Mouse (Mus musculus): ENCODE measurements at regions not wholly inside any gene's neighbourhood (a gene's known extent, or its start where the extent isn't known, plus 50 kb on each side); places are given as distances from the start of the nearest gene placed in this dataset.

DNA sequence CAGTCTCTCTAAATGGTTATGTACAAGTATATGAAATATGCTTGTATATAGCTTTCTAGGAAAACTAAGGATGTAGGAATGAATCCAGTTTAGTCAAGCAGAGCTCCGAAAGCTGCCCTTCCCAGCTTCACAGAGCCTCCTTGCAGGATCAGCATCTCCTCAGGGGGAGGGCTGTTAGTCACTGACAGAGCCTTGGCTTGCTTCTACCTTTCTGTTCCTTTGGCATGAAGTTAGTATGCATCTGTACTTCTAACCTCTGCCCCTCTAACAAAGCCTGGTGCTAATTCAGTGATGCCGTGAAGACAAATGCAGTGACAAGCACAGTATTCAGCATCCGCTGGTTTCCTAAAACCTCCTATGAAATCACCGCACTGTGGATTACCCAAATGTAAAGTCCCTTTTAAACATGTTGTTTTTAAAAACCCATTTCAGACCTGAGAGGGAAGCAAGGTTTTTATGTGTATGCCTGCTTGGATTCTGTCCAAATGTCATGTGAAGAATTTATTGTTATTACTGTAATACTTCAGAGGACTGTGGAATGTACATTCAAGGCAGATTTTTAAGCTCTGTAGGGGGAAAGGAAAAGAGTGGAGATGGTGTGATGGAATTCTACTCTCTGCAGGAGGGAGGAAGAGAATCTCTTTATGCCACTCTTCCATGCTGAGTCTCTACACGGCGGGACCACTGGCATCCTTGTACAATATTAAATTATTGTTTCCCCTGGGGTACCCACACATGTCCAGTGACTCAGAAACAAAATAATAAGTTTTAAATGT lies 86.1 kb upstream of the Dkk2 start:
- ATAC-seq (ENCODE audit: extremely low read depth, insufficient number of reproducible peaks, low FRiP score, poor library complexity, severe bottlenecking) = no peak
- no peak overlapping the region for H3K4me3 ChIP-seq (ENCODE audit: low read depth, low read length)
- H3K4me1 ChIP-seq (ENCODE audit: insufficient read depth, low read depth, low read length) = no peaks in the 10 kb centered on the region
- no peaks in the 10 kb centered on the region for H3K36me3 ChIP-seq (replicated peaks)
- no peak for DNase-seq (ENCODE audit: low spot score)
- TF ChIP-seq TAL1 (conservative IDR thresholded peaks at IDR 0.05; ENCODE audit: low read depth, low read length) (no peak), CTCF (IDR thresholded peaks at IDR 0.05; ENCODE audit: low read depth, low read length) (no peak)
- no peaks in the 10 kb centered on the region for H3K27me3 ChIP-seq (ENCODE audit: insufficient read depth, low read length)
- H3K9me3 ChIP-seq (replicated peaks) = peaks cover 15% of the 10 kb centered on the region

DNA sequence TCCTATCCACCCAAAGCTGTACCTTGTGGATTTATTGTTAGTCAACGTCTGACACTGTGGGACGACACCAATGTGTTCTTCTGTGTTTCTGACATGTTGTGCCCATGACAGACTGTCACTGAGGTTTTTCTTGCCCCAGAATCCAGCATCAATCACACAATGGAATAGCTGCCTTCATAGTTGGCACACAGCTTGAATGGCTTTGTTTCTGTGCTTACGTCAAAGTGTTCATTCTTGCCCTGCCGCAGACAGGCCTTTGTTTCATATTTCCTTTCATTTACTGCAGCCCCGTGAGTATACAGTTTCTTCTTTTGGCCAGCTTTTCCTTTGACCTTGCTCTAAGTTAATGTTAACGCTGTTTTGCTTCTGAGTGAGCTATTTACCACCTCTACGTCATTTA lies 78.9 kb upstream of the Dkk2 start:
- no peak for ATAC-seq (ENCODE audit: extremely low read depth, insufficient number of reproducible peaks, low FRiP score, poor library complexity, severe bottlenecking)

DNA sequence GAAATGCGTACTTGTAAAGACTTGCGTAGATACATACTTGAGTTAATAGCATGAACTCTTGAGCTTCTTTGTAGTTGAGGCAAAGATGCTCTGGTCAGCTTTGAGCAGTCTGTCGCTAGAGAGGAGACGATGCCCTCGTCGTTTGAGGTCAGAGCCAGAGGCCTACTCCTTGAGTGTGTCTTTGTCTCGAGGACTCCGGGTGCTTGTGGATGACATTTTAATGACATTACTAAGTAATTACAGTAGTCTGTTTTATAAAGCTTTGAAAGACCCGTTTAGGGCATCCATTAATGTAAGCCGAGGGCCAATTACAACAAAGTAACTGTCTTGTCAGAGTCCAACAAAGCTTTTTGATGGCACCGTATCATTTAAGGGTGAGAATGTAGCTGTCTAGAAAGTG lies 78.2 kb upstream of the Dkk2 start:
- TF ChIP-seq TAL1 (conservative IDR thresholded peaks at IDR 0.05; ENCODE audit: low read depth, low read length) = no peak
- TF ChIP-seq CTCF (IDR thresholded peaks at IDR 0.05; ENCODE audit: low read depth, low read length) = no peak
- no peak for TF ChIP-seq GATA2 (IDR thresholded peaks at IDR 0.05; ENCODE audit: borderline replicate concordance, low read depth, low read length)
- TF ChIP-seq GATA1 (IDR thresholded peaks at IDR 0.05; ENCODE audit: borderline replicate concordance, low read length) = no peak
- TF ChIP-seq POLR2AphosphoS5 (IDR thresholded peaks at IDR 0.05; ENCODE audit: insufficient replicate concordance, low read depth, low read length) = no peak
- Histone ChIP-seq H3K4me1 (ENCODE audit: insufficient read depth, low read depth, low read length) (no peaks in the 10 kb centered on the region), H3K36me3 (replicated peaks) (no peaks in the 10 kb centered on the region), H3K27me3 (ENCODE audit: insufficient read depth, low read length) (no peaks in the 10 kb centered on the region), H3K9me3 (replicated peaks) (peaks cover 13% of the 10 kb centered on the region), H3K4me3 (ENCODE audit: low read depth, low read length) (no peak overlapping the region)
- DNase-seq (ENCODE audit: low spot score) = no peak
- ATAC-seq (ENCODE audit: extremely low read depth, insufficient number of reproducible peaks, low FRiP score, poor library complexity, severe bottlenecking) = no peak

More for the DNA sequence above, 78.9 kb upstream of the Dkk2 start:
- Histone ChIP-seq H3K9me3 (replicated peaks) (peaks cover 13% of the 10 kb centered on the region), H3K27me3 (ENCODE audit: insufficient read depth, low read length) (no peaks in the 10 kb centered on the region), H3K36me3 (replicated peaks) (no peaks in the 10 kb centered on the region), H3K4me3 (ENCODE audit: low read depth, low read length) (no peak overlapping the region), H3K4me1 (ENCODE audit: insufficient read depth, low read depth, low read length) (no peaks in the 10 kb centered on the region)
- no peak for DNase-seq (ENCODE audit: low spot score)
- TF ChIP-seq GATA2 (IDR thresholded peaks at IDR 0.05; ENCODE audit: borderline replicate concordance, low read depth, low read length) = no peak
- TF ChIP-seq CTCF (IDR thresholded peaks at IDR 0.05; ENCODE audit: low read depth, low read length) = no peak
- no peak for TF ChIP-seq TAL1 (conservative IDR thresholded peaks at IDR 0.05; ENCODE audit: low read depth, low read length)
- TF ChIP-seq GATA1 (IDR thresholded peaks at IDR 0.05; ENCODE audit: borderline replicate concordance, low read length) = no peak
- TF ChIP-seq POLR2AphosphoS5 (IDR thresholded peaks at IDR 0.05; ENCODE audit: insufficient replicate concordance, low read depth, low read length) = no peak

DNA sequence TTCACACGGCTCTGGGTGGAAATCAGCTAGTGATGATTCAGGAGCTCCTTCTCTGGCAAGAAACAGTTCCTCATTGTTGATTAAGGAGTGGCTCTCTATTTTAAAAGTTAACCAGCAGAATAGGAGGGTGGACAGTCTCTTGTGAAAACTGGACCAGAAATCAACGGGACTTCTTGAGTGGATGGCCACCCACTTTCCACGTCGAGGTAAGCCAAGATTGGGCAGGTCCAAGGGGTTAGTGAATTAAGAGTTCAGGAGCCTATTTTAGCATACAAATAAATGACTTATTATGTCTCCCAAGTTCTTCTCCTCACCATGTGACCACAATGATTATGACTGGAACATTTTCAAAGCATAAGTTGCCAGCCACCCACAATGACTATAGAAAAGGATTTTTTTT lies 77.7 kb upstream of the Dkk2 start:
- Histone ChIP-seq H3K4me3 (ENCODE audit: low read depth, low read length) (no peak overlapping the region), H3K27me3 (ENCODE audit: insufficient read depth, low read length) (no peaks in the 10 kb centered on the region), H3K9me3 (replicated peaks) (peaks cover 13% of the 10 kb centered on the region), H3K4me1 (ENCODE audit: insufficient read depth, low read depth, low read length) (no peaks in the 10 kb centered on the region), H3K36me3 (replicated peaks) (no peaks in the 10 kb centered on the region)
- no peak for ATAC-seq (ENCODE audit: extremely low read depth, insufficient number of reproducible peaks, low FRiP score, poor library complexity, severe bottlenecking)
- no peak for DNase-seq (ENCODE audit: low spot score)
- TF ChIP-seq GATA1 (IDR thresholded peaks at IDR 0.05; ENCODE audit: borderline replicate concordance, low read length) = no peak

DNA sequence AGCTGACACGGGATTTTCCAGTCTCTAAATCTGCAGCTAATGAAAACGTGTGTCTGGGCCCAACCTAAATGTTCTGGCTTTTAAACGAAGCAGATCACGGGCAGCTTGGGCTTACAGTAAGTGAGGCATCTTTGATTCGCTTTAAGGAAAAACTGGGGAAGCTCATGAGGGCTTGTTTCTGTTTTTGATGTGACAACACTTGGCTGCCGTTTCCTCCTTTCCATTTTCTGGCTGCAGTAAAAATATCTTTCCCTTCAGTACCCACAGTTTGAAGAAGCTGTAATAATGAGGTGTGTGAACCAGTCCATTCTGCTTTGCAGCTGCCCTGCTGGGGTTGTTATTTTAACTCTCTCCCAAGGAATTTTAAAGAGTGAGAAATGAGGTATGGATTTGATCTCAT lies 69.9 kb upstream of the Dkk2 start:
- ATAC-seq (ENCODE audit: extremely low read depth, insufficient number of reproducible peaks, low FRiP score, poor library complexity, severe bottlenecking) (no peak), DNase-seq (ENCODE audit: low spot score) (no peak)
- no peak for TF ChIP-seq TAL1 (conservative IDR thresholded peaks at IDR 0.05; ENCODE audit: low read depth, low read length)
- no peak for TF ChIP-seq GATA2 (IDR thresholded peaks at IDR 0.05; ENCODE audit: borderline replicate concordance, low read depth, low read length)
- TF ChIP-seq CTCF (IDR thresholded peaks at IDR 0.05; ENCODE audit: low read depth, low read length) = no peak
- TF ChIP-seq GATA1 (IDR thresholded peaks at IDR 0.05; ENCODE audit: borderline replicate concordance, low read length) = no peak
- TF ChIP-seq POLR2AphosphoS5 (IDR thresholded peaks at IDR 0.05; ENCODE audit: insufficient replicate concordance, low read depth, low read length) = no peak
- peaks cover 6% of the 10 kb centered on the region for H3K9me3 ChIP-seq (replicated peaks)
- no peak overlapping the region for H3K4me3 ChIP-seq (ENCODE audit: low read depth, low read length)
- H3K27me3 ChIP-seq (ENCODE audit: insufficient read depth, low read length) = no peaks in the 10 kb centered on the region
- H3K4me1 ChIP-seq (ENCODE audit: insufficient read depth, low read depth, low read length) = no peaks in the 10 kb centered on the region
- no peaks in the 10 kb centered on the region for H3K36me3 ChIP-seq (replicated peaks)

DNA sequence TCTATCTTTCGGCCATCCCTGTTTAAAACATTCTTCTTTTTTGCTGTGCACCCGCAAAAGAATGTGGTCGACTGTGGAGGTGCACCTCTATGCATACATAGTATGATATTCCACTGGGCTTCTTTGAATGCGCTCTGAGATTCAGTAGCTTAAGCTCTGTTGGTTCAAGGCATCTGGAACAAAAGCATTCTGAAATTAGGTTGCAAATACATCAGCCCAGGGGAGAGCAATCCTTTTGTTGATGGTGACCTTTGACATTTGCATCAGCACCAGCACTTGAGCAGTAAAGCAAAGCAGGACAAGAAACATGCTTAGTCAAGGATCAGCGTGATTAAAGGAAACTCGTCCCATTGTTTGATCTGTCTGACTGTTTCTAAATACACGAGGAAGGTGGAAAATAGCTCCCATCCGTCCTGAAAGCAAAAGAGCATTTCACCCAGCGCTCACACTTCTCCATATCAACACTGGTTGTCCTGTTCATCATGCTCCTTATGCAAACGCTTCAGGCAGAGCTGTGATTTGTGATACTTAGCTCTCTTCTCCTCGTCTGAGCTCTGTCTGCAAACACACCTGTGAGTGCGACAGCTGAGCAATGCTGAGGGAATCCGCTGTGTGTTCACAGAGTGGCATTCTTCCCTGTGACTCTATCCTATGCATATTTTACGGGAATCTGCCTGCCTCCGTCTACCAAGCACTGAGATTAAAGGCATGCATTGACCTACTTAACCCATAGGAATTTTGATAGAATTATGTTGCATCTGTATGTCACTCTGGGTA lies 67.4 kb upstream of the Dkk2 start:
- Histone ChIP-seq H3K4me3 (ENCODE audit: low read depth, low read length) (no peak overlapping the region), H3K9me3 (replicated peaks) (peaks cover 14% of the 10 kb centered on the region), H3K27me3 (ENCODE audit: insufficient read depth, low read length) (no peaks in the 10 kb centered on the region), H3K36me3 (replicated peaks) (no peaks in the 10 kb centered on the region), H3K4me1 (ENCODE audit: insufficient read depth, low read depth, low read length) (no peaks in the 10 kb centered on the region)
- DNase-seq (ENCODE audit: low spot score) (no peak), ATAC-seq (ENCODE audit: extremely low read depth, insufficient number of reproducible peaks, low FRiP score, poor library complexity, severe bottlenecking) (no peak)
- TF ChIP-seq CTCF (IDR thresholded peaks at IDR 0.05; ENCODE audit: low read depth, low read length) (no peak), POLR2AphosphoS5 (IDR thresholded peaks at IDR 0.05; ENCODE audit: insufficient replicate concordance, low read depth, low read length) (no peak), GATA2 (IDR thresholded peaks at IDR 0.05; ENCODE audit: borderline replicate concordance, low read depth, low read length) (no peak), TAL1 (conservative IDR thresholded peaks at IDR 0.05; ENCODE audit: low read depth, low read length) (no peak), GATA1 (IDR thresholded peaks at IDR 0.05; ENCODE audit: borderline replicate concordance, low read length) (no peak)

All from G1E (cell line).